Mouse (Mus musculus) heart, postnatal 10 days (tissue): ENCODE data around the gene Clcn1. TPM values are rescaled to one million over a fixed set of nuclear protein-coding genes. Genes with fewer than 3 reads are reported as not detected.

Experiments
- DNase-seq, 2 experiments: peaks; one replicate each; pipeline ENCODE4 v3.0.0; 2021
- intact Hi-C: fragments of 180-260 bp; cut with DNase I; formaldehyde crosslinking; loops from one replicate; pipeline ENCODE4 v1.15.1; 2025
- total RNA-seq, 2 experiments: library from RNA; stranded (reverse); gene quantifications; 2 replicates each; pipeline ENCODE4 v1.2.3; 2021

The Clcn1 gene
- total RNA-seq, 2 experiments from 2014 or later: 1.3 to 1.9 TPM

DNA sequence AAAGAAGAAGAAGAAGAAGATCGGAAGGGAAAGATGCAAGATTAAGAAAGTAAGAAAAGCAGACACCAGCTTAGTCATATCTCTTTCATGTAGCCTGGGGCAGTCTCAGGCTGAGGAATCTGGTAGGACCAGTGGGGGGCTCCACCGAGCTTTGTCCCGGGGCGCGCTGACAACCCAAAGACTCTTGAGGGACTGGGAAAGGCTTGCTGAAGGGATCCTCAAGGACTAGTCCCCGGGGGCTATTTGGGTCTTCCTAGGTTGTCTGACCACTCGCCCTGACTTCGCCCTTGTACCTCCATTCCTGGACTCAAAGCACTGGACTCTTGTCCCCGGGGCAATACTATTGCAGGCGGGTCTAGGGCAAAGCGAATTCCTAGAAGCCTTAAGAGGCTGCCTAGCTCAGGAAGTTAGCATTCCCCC is 62.5 kb downstream of the Clcn1 start:
- intact Hi-C loops: loop anchor here (2.0 kb wide), 3 partner anchors 32 to 234 kb away; partner anchors contain the start of gene Casp2
- peak; percentile 88 to 89 for DNase-seq

DNA sequence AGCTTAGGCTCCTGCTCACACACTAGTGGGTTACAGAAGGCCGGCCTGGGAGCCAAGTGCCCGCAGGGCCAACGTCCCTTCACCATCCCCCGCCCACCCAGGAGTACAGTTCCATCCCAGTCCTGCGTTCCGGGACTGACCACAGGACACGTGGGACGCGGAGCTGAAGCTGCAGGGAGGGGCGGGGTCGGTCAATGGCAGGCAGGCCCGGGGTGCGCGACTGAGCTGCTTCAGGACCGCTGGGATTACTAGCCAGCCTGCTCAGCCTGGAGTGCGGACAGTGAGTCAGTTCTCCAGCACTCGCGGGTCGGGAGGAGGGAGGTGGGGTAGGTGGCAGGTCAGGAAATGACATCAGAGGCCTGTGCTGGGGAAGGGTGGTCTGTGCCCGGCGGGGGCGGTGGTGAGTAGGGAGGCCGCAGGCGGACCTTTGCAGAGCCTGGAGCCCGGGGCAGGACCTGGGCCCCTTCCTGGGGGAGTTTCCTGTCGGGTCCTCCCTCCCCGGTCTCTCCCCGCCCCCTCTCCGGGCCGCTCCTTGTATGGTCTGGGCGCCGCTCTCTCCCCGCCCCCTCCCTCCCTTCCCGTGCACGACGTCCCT is 63.0 kb downstream of the Clcn1 start, which contains the start of gene Zyx:
Gene Zyx (plus strand): TSS at position 205 of the 595 bp plus-strand sequence.
- DNase-seq: peak; percentile 95 to 97
- intact Hi-C loops: loop anchor here (2.0 kb wide), 4 partner anchors 23 to 233 kb away; partner anchors contain the start of genes Casp2 and Epha1

DNA sequence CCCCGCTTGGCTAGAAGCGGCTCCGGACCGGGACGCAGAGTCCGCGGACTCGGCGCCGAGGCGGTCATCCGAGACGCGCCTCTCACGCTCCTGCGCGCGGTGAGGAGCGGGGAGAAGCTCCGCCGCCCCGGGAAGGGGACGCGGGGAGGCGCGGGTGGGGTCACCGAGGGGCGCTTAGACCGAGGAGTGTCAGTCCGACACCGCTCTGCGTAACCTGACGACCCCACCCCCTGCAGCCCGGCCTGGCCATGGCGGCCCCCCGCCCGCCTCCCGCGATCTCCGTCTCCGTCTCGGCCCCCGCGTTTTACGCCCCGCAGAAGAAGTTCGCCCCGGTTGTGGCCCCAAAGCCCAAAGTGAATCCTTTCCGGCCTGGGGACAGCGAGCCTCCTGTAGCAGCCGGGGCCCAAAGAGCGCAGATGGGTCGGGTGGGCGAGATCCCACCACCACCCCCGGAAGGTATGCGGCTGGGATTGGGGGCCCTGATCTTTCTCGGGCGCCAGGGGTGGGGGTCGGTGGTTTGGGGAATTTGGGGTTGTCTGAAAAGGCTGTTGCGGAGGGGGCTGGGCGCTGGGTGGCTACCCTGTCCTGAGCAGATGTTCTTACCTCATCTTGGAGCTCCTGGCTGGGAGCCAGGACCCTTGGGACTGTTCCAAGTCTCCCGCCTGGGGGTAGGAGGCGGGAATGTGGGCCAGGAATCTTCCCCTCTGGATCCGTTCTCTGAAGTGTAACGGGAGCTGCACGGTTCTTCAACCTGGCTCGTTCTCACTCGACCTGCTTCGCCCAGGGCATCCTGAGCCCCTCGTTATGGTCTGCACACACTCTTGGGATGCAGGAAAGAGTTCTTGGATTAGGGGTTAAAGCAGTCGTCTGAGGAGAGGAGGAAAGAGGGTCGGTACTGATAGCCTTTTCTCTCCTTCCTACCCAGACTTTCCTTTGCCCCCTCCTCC is 63.8 kb downstream of the Clcn1 start:
- DNase-seq: peak; percentile 90
- intact Hi-C loops: loop anchor here (2.0 kb wide), 1 partner anchor 23 kb away; the partner anchor contains the start of gene Epha1

DNA sequence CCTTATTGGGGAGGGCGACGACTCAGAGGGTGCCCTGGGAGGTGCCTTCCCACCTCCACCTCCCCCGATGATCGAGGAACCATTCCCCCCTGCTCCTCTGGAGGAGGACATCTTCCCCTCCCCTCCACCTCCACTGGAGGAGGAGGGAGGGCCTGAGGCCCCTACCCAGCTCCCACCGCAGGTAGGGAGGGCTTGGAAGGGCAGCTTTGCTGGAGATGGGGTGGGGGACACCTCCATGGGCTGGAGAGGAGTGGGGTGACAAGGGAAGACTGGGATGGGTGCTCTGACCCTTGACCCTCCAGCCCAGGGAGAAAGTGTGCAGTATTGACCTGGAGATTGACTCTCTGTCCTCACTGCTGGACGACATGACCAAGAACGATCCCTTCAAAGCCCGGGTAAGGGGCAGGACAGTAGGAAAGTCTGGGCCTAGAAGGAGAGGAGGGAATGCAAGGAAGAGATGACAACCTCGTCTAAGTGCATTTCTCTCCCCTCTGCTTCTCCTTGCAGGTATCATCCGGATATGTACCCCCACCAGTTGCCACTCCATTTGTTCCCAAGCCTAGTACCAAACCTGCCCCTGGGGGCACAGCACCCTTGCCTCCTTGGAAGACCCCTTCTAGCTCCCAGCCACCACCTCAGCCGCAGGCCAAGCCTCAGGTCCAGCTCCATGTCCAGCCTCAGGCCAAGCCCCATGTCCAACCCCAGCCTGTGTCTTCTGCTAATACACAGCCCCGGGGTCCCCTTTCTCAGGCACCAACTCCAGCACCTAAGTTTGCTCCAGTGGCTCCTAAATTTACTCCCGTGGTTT is 64.7 kb downstream of the Clcn1 start:
- intact Hi-C loops: loop anchor here (2.0 kb wide), 1 partner anchor 22 kb away; the partner anchor contains the start of gene Epha1
- peak; percentile 13 to 15 for DNase-seq

DNA sequence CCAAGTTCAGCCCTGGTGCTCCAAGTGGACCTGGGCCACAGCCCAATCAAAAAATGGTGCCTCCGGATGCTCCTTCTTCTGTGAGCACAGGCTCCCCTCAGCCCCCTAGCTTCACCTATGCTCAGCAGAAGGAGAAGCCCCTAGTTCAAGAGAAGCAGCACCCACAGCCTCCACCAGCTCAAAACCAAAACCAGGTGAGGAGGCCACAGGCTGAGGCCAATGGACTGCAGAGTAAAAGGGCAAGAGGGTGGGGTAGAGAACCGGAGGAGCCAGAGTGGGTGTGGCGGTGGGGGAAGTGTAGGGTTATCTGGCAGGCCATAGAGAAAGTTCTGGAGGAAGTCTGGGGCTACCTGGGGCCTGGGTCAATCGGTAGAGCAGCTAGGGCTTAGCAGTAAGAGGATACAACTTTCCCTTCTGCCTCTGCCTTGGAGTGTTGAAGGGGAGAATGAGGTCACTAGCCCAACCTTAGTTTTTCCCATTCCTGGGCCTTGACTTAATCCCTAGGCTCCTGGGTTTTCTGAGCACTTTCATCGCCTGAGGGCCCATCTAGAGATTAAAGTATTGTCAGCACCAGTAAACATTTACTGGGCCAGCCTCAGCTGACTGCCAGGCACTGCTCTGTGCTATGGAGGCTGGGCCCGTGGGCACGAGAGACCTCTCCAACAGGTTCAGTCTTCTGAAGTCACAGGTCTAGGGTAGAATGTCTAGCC is 65.4 kb downstream of the Clcn1 start:
- peak; percentile 36 to 38 for DNase-seq
- intact Hi-C loops: loop anchor here (2.0 kb wide), 1 partner anchor 21 kb away; the partner anchor contains the start of gene Epha1

GRCm38 (mm10) chr6:42352486-42352846 is 66.0 kb downstream of the Clcn1 start:
- intact Hi-C loops: no loop called here
- DNase-seq: no peak

GRCm38 (mm10) chr6:42353180-42353579 is 66.7 kb downstream of the Clcn1 start:
- intact Hi-C loops: no loop called here
- peak in 1 of 2 experiments; percentile 23 for DNase-seq

DNA sequence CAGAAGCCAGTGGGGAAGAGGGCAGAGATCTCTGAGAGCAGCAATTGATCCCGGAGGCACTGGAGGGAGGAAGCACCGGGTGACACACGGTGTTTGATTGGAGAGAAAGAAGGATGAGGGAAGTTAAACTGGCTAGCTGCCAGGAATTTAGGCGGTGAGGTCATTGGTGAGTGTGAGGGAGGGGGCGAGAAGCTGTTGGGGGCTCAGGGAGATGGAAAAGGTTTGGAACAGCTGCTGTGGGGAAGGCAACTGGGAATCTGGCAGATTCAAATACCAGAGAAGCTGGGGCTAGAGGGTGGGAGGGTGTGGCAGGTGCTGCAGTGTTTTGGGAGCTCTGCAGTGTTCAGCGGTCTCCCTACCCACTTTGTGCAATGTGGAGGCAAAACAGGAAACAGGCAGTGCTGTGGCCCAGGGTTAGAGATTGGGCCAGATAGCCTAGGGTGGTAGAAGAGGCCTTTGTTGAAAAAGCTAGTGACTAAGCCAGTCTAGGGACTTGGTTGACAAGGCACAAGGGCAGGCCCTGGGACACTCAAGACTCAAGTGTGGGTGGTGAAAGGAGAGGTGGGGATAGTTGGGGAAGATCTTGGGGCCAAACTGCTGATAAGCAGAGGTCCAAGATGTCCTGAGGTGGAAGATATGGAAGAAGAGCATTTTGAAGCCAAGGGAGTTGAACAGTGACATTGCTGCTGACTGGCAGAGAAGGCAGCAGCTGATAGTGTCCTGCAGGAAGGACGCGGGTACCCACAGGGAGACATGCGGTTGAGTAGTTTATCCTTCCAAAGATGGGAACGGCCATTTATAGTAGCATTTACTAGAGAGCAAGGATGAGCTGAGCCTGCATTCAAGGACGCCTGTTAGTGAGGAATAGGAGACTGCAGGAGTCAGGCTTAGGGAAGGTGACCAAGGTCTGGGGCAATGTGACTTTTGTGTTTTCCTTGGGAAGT is 67.9 kb downstream of the Clcn1 start:
- DNase-seq: peak; percentile 74
- intact Hi-C loops: no loop called here

DNA sequence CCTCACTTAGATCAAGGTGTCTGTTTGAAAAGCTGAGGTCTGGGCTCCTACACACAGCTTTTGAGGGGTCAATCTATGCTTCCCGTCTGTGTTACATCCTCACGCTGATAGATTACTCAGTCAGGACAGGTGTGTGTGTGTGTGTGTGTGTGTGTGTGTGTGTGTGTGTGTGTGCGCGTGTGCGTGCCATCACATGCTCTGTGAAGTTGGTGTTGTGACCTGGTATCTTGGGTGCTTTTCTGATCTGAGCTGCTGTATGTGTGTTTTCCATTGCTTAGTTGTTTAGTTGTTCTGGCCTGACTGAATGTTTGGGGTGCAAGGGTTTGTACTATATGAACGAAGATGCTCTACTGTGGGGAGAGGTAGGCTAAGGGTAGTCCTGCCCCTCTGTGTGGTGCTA is 68.9 kb downstream of the Clcn1 start:
- intact Hi-C loops: no loop called here

DNA sequence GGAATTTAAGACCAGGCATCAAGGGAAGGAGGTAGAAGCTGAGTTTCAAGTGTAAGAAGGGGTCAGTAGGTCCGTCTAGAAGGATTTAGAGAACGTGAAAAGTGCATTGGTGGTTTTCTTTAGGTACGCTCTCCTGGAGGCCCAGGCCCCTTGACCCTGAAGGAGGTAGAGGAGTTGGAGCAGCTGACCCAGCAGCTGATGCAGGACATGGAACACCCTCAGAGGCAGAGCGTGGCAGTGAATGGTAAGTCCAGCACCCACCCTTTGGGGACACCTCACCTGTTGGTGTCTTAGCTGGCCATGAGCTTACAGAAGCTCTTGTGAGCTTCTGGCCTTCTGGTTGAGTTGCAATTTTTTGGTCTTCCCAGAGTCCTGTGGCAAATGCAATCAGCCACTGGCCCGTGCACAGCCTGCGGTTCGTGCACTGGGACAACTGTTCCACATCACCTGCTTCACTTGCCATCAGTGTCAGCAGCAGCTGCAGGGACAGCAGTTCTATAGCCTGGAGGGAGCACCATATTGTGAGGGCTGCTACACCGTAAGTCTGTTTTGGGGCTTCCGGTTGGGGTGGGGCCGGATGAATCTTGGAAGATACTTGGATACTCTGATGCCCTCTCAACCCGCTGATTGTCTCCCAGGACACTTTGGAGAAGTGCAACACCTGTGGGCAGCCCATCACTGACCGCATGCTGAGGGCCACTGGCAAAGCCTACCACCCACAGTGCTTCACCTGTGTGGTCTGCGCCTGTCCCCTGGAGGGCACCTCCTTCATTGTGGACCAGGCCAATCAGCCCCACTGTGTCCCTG is 69.5 kb downstream of the Clcn1 start:
- intact Hi-C loops: no loop called here
- no peak for DNase-seq

More for the DNA sequence above, 68.9 kb downstream of the Clcn1 start:
- DNase-seq: no peak

DNA sequence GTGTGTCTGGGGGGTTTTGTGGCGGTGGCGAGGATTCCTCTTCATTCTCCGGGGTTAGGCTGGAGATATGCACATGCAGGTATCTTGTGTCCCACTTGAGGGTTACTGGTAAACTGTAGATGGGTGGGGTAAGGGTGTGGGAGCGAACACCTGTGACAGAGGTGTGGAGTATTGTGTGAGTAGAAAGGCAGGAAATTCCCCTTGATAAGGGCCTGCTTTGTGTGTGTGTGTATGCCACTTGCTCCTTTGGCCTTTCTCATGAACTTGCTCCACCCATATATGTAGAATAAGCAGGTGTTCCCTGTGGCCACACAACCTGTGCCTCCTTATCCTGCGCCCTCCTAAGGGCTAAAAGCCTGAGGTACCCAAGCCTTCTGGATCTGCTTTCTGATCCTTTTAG is 70.4 kb downstream of the Clcn1 start:
- intact Hi-C loops: no loop called here
- DNase-seq: no peak

GRCm38 (mm10) chr6:42357901-42358300 is 71.4 kb downstream of the Clcn1 start:
- DNase-seq: no peak
- intact Hi-C loops: no loop called here

DNA sequence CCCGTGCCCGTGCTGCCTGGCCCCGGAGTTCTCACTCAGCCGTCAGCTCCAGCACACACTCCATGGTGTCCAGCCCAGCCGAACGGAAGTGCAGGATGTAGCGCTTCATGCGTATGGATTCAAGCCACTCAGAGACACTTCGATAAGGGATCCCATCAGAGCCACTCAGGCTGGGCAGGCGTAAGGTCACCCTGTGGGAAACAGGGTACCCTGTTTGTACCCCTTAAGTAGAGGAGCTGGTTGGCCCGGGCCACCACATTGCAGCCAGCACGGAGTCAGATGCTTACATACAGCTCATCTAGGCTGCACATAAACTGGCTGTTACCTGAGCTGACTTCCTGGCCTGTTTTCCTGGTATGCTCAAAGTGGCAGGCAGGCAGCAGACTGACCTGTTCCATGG is 72.4 kb downstream of the Clcn1 start:
- intact Hi-C loops: no loop called here
- no peak for DNase-seq

- intact Hi-C loops: no loop called here
- no peak for DNase-seq
Measured at GRCm38 (mm10) chr6:42359364-42360147, 73.1 kb downstream of the Clcn1 start.

DNA sequence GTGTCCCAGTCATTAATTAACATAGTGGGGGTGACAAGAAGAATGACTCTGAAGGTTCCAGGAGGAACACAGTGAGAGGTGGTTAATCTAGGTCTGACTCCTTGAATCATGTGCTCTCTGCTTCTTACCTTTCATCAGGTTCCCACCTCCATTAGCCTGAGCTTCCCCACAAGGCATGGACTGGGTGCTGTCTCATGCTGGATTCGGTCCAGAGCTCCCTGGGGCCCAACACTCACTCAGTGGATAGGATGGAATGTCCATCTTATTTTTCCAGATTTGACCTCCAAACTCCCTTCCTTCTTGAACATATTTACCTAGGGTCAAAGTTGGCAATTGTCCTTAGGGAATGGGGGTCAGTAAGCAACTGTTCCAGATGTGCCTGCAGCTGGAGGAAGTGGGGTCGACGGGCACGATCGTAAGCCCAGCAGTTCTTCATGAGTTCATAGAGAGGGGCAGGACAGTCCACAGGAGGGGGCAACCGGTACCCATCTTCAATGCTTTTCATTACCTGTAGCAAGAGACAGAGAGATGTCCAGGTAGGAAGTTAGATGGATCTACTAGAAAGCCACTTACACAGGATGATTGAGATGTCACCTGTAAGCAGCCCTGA is 73.9 kb downstream of the Clcn1 start:
- no peak for DNase-seq
- intact Hi-C loops: no loop called here

DNA sequence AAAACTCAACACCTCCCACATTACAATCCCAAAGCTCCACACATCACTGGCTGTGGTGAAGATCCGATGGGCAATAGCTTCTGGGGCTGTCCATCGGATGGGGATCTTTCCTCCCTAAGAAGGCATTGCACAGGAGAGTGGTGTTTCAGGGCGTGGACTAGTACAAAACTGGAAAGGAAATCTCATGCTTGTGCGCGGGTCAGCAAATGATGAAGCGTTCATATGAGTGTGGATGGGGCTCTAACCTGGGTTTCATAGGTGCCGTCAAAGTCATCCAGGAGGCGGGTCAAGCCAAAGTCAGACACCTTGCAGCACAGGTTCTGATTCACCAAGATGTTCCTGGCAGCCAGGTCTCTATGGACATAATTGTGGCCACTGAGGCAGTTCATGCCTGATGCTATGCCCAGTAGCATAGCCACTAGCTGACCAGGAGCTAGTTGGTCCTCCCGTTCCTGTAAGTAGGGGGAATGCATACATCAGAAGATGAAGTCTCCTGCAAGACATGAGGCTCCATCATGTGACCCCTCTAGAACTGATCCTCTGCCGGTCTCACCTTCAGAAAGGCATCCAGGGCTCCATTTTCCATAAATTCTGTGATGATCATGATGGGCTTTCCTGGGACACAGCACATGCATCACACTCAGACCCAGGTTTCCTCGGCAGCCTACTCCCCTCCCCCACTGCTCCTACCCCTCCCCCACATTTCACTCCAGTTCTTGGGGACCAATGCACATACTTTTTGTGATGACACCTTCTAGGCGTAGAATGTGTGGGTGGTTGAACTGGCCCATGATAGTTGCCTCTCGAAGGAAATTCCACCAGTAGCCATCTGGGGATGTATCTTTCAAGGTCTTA is 74.8 kb downstream of the Clcn1 start:
- no peak for DNase-seq
- intact Hi-C loops: no loop called here
